Mouse (Mus musculus): Measurements from ENCODE around the gene Bmpr1a.

The Bmpr1a gene

DNA sequence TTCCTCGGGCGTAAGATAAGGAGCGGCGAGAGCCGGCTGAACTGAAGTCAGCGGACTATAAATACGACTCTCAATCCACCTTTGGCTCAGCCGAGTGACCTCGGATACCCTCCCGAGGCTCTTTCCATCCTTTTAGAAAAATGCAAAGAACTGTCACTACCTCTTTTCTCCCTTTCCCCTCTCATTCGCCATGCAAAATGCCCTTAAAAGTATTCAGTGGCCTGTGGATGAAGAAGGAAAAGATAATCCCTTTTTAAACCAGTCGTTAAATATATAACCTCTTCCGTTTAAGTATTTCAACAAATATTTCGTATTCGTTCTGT is at the start of gene Bmpr1a:
Gene Bmpr1a (minus strand): TSS at position 17 of the 323 bp plus-strand sequence.
- in situ Hi-C loops (cut with MboI; ENCODE audit: unreplicated experiment in 2 of 2): no loop called here

DNA sequence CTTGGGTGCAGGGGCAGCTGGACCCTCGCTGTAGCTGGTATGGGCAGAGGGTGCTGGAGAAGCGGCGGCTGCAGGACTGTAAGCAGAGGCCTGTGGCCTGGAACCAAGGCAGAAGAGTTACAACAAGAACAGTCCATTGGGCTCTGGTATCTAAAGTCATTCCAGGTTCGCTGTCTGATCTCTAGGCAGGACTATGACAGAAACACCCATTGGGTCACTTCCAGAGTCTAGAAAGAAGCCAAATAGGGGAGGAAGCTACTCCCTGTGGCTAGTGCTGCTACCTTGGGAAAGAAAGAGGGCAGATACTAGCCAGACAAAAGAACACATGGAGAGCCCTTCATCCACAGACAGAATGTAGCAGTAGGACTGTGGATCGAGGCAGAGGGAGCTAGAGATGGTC is 49.1 kb upstream of the Bmpr1a start:
- in situ Hi-C loops (cut with MboI; ENCODE audit: unreplicated experiment in 2 of 2): loop anchor here in 1 of 2 experiments (10.0 to 25.0 kb wide), 3 partner anchors 127 to 1240 kb away; no protein-coding TSS in a partner anchor

DNA sequence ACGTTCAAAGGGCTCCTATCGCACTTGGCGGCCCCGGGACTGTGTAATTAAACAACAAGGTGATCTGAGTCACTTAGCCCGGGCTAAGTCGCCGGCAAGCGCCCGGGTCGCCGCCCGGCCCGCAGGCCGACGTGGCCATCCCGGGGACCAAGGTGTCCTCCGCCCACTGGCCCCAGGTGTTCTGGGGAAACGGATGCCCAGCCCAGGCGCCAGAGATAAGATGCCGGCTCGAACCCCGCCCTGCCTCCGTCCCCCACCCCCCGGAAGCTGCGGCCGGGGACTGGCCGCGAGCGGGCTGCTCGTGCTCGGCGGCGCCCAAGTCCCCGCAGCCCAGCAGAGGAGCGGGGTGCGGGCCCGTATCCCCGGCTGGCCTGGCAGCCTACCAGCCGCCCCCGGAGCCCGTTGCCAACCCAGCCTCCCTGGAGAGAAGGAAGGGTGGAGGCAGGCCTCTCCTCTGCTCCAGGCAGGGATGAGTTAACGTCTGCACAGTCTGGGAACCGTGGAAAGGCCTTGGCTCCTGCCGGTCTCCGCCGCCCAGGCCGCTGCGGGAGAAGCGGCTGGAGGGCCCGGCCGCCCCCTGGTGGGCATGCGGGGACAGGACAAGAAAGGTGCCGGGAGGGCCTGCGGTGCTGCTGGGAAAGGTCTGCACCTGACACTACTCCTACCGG is 46.0 kb upstream of the Bmpr1a start:
- in situ Hi-C loops (cut with MboI; ENCODE audit: unreplicated experiment in 2 of 2): loop anchor here (5.0 kb wide), 2 partner anchors 37 to 92 kb away; no protein-coding TSS in a partner anchor

DNA sequence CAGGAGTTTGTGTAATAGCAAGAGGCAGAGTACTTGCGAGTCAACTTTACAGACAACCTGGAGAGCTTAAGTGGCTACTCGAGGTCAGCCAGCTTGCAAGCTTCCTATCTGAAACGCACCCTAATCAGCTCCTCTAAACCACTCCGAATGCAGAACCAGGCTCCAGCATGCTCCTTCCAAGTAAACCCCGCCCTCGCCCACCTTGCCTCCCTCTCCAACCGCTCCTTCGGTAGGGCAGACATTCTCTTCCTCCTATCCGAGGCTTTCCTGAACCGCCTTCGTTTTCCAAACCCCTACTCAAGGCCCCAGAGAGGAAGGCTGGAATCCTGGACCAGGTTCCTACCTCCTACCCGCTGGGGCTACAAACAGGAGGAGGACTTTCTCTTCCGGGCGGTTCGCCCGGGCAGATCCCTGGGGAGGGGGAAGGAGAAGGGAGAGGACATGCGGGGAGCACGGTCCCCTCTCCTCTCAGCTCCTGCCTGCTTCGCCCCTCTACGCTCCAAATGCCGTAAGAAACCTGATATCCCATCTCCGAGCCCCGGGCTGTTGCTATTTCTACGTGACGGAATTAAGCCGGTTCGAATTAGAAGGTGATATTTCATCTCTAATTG is 45.4 kb upstream of the Bmpr1a start:
- in situ Hi-C loops (cut with MboI; ENCODE audit: unreplicated experiment in 2 of 2): loop anchor here (5.0 kb wide), 2 partner anchors 36 to 91 kb away; no protein-coding TSS in a partner anchor

DNA sequence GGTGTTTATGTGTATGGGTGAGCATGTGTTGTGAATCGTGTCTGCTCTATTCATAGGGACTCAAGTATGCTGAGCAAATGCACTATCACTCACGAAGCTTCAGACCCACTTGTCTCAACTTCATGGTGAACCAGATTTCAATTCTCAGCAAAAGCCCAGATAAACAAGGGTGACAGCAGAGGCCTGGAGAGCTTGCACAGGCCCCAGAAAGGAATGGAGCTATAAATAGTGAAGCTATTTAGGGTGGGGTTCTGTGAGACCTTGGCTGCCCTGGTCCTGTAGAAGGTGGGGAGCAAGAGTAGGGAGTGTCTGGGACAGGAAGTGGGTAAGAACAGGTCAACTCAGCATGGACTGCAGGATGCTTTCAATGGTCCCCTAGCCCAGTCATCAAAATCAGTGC is 41.4 kb upstream of the Bmpr1a start:
- in situ Hi-C loops (cut with MboI; ENCODE audit: unreplicated experiment in 2 of 2): no loop called here

DNA sequence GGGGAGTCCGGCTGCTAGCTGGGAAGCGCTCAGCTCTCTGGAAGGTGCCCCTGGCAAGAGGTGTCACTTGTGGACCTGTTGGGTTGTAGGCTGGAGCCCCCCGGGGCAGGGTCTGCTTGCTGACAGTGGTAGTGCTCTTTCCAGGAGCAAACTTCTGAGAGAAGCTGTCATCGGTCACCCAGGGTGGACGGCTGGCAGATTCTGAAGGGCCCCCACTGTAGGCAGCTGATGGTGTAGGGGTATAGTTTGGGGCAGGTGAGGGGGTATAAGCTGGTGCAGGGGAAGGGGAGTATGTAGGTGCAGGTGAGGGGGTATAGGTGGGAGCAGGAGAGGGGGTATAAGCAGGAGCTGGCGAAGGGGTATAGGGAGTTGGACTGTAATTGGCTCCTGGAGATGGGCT is 40.9 kb upstream of the Bmpr1a start:
- in situ Hi-C loops (cut with MboI; ENCODE audit: unreplicated experiment in 2 of 2): no loop called here

DNA sequence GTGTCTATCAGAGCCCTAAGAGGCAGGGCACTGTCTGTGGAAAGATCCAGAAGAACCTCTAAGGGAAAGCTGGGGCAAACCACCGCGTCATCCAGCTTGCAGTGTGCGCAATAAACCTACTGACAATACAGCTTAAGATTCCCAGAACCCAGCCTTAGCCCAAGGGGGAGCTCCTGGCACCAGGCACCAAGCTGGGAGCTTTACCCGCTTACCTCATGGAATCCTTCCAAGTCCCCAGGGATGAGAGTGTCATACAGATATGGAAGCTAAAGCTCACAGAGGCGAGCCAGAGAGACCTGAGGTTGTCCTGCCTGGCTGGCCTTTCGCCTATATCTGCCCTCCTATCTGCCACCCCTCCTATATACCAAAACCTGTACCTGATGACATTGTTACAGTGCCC is 40.5 kb upstream of the Bmpr1a start:
- in situ Hi-C loops (cut with MboI; ENCODE audit: unreplicated experiment in 2 of 2): no loop called here

DNA sequence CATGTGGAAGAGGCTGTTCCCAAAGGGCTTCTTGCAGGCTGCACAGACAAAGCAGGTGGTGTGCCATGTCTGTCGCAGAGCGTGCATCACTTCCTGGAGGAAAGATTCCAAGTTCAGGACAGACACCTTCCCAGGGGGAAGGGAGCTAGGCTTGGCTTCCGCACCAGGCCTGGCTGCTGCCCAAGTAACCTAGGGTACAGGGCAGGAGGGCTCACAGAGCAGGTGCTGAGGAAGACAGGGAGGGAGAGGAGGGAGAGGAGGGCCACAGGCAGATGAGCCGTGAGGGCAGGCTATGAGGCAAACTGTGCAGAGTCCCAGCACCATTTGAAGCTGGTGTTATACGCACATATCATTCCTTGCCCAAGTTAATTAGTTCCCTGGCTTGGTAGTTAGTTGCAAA is 38.8 kb upstream of the Bmpr1a start:
- in situ Hi-C loops (cut with MboI; ENCODE audit: unreplicated experiment in 2 of 2): no loop called here

DNA sequence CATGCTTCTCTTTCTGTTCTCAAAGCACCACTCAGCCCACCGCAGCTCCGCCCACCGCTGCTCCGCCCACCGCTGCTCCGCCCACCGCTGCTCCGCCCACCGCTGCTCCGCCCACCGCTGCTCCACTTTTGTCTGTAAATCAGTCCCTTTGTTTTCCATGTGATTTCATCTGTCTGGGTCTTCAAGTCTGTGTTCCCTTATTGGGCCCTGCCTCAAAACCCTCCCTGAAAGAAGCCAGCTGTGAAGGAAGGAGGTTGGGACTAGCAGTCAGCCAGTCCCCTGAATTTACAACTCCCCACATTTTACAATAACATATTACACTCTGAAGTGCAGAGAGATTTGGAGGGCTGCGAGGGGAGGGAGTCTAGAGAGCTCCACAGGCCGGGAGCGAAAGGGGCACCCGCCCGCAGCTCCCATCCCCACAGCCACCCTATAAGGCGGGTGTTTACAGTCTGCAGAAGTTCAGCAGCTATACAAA is 37.6 kb upstream of the Bmpr1a start:
- in situ Hi-C loops (cut with MboI; ENCODE audit: unreplicated experiment in 2 of 2): no loop called here

DNA sequence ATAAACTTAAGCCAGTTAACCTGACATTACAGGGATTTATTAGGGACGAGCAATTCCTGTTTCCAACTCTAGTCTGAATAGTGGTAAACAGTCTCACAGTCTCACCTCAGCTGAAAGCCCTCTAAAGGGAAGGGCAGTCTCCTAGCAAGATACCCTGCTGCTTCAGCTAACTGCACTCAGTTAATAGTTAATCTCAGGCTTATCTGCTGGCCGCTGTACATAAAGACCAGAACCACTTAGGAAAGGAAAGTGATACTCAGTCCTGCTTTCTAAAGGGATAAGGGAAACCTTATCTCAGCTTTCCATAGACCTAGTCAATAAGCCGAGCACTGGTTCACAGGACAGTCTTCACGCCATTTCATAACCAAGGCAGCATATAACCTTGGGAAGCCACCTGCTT is 32.7 kb upstream of the Bmpr1a start:
- in situ Hi-C loops (cut with MboI; ENCODE audit: unreplicated experiment in 2 of 2): no loop called here

DNA sequence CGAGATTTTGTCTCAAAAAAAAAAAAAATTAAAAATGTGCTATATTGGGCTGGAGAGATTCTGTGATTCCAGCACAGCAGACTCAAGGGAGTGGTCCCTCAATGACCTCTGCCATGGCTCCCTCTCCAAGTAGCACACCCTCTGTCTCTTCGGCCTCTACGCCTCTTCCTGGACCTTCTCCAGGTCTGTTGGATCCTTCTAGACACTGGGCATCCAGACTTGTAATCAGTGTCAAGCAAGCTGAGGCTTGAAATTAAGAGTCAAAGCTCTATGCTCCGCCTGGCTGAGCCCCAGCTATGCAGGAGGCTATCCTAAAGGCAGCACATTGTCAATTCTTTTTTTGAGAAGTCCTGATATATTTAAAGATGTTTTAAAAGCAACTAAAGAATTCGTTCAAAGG is 30.4 kb upstream of the Bmpr1a start:
- in situ Hi-C loops (cut with MboI; ENCODE audit: unreplicated experiment in 2 of 2): no loop called here

DNA sequence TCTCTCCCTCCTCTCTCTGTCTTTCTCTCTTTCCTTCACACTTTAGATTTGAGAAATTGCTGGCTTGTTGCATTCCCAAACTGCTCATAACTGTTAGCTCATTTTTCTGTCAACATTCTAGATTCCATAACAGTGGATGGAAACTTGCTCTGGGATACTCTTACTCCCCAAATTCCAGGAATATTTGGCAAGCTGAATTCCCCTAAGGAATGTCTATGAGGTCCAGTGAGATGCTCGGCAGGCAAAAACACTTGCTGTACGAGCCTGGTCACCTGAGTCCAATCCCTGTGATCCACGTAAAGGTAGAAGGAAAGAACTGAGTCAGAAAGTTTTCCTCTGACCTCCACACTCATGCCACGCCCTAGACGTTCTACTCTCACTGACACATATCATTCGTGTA is 29.4 kb upstream of the Bmpr1a start:
- in situ Hi-C loops (cut with MboI; ENCODE audit: unreplicated experiment in 2 of 2): no loop called here

DNA sequence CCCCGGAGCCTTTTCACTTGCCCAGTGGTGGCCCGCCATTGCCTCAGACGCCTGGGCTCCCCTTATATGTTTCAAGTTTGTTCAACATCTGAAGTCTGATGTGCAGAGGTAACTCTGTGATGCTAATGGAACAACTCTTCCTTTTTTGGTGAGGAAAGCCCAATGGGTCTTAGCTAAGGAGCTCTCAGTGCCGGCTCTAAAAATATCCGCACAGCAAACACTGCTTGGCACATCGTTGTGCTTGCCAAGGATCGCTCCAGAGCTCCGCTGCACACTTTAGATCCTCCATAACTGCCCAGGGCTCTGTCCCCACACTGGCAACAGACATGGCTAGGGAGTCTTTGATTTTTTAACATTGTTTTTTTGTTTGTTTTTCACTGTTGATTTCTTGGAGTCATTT is 25.7 kb upstream of the Bmpr1a start:
- in situ Hi-C loops (cut with MboI; ENCODE audit: unreplicated experiment in 2 of 2): no loop called here

DNA sequence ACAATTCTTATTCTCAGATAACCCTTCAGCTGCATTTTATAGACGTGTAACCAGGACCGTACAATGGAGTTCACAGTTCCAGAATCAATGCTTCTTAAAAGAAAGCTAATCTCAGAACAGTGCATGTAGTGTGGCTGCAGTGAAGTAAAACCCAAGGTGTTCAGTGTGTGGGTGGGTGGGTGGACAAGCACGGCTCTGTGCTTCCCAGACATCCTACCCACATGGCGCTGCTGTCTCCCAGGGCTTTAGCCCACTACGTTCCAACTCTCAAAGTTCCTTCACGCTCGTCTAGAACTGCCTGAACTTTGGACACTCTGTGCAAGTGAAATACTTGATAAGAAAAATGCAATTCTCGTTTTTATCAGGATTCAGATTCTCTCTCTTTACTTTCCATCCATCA is 19.6 kb upstream of the Bmpr1a start, which contains the start of gene 9230112D13Rik:
Gene 9230112D13Rik (minus strand): TSS at position 101 of the 400 bp plus-strand sequence.
- in situ Hi-C loops (cut with MboI; ENCODE audit: unreplicated experiment in 2 of 2): no loop called here

DNA sequence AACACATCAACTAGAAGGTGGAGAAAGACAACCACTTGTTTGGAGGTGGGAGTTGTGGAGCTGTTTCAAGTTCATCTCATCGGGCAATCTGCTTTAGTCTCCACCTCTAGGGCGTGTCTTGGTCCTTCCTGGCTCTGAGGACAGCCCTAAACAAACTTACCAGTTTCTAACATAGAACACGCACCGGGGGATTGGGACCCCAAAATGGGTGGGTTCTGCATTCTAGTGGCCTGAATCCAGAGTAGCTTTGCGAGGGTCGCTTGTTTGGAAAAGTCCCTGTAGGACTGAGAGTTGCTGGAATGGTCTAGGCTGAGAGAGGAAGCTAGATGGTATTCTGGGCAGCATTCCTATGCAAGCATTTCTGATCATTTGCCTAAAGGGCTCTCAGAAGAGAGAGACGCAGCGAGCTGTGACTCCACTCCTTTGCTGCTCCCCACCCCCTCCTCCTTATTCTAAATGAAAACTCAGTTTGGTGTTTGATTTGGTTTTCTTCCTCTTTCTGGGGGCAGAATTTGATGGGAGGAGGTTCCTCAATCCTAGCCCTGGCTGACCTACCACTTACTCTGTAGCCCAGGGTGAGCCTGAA is 14.9 kb upstream of the Bmpr1a start:
- in situ Hi-C loops (cut with MboI; ENCODE audit: unreplicated experiment in 2 of 2): loop anchor here in 1 of 2 experiments (10.0 kb wide), 1 partner anchor 157 kb away; the partner anchor contains the start of gene Wapl

DNA sequence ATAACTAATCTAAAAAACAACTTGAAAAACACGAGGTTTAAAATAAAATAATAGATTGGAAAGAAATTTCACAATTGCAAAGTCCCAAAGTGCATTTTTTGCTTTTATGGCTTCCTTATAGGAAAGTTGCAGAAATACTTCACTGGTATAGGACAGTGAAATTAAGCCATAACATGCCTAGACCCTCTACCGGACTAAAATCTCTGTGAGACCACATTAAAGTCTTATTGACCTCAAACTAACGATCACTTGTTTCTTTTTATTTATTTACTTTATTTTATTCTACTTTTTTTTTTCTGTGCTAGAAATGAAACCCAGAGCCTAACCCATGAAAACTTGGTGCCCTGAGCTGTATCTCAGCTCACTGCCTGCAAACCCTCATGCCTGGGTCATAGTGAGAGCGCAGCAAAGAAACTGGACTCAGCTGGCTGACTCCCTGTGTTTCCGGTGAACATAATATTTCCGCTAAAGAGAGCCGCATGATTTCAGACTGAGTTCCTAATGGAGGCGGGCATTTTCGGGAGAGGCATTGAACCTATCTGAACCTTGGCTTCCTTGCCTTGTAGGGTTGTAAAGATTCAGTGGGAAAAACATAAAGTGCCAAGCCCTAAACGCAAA is 13.9 kb upstream of the Bmpr1a start:
- in situ Hi-C loops (cut with MboI; ENCODE audit: unreplicated experiment in 2 of 2): loop anchor here in 1 of 2 experiments (10.0 kb wide), 1 partner anchor 158 kb away; the partner anchor contains the start of gene Wapl

DNA sequence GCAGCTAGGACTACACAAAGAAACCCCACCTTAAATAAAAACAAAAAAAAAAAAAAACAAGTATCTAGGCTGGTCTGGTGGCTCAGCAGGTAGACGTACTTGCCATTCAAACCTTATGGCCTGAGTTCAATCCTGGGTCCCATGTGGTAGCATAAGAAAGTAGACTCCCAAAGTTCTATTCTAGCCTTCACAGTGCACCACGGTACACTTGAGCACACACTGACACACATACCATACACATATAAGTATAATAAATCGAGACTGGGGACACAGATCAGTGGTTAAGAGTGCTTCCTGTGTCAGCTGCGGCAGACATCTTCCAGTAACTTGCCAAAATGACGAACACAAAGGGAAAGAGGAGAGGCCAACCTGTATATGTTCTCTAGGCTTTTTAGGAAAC is 12.7 kb upstream of the Bmpr1a start:
- in situ Hi-C loops (cut with MboI; ENCODE audit: unreplicated experiment in 2 of 2): loop anchor here in 1 of 2 experiments (10.0 kb wide), 1 partner anchor 159 kb away; the partner anchor contains the start of gene Wapl

DNA sequence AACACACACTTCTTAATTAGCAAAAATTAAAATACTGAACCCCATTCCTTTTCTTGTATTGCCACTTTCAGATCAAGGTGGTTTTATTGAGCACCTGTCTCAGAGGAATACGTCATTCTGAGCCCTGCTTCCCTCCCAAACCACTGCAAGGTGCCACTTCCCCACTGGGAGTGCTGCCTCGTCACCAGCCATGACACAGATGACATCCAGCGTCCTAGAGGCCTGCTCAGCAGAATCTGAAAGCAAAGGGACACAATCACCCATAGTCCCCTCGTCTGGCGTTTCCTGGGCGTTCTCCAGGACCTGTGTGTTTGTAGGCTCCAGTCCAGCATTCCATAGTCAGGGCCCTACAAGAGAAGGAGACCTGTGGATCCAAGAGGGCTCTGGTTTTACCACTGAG is 11.0 kb upstream of the Bmpr1a start:
- in situ Hi-C loops (cut with MboI; ENCODE audit: unreplicated experiment in 2 of 2): loop anchor here in 1 of 2 experiments (5.0 to 10.0 kb wide), 2 partner anchors 33 to 161 kb away; partner anchors contain the start of gene Wapl

DNA sequence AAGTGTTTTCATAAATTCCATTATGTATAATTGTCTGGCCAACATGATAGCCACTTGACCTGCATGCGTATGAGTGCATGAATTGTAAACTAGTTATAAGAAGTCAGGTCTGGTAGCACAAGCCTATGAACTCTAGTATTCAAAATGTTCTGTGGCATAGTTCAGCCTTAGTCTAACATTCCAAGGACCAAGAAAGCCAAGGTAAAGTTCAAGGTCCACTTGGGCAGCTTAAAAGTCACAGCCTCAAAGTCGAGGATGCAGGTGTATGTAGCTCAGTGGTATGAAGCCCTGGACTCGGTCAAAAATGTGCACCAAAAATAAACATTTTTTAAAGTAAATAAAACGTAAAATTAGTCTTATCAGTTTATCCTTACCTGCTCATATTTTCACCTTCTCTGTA is 9.5 kb upstream of the Bmpr1a start:
- in situ Hi-C loops (cut with MboI; ENCODE audit: unreplicated experiment in 2 of 2): loop anchor here in 1 of 2 experiments (5.0 to 10.0 kb wide), 2 partner anchors 35 to 162 kb away; partner anchors contain the start of gene Wapl

DNA sequence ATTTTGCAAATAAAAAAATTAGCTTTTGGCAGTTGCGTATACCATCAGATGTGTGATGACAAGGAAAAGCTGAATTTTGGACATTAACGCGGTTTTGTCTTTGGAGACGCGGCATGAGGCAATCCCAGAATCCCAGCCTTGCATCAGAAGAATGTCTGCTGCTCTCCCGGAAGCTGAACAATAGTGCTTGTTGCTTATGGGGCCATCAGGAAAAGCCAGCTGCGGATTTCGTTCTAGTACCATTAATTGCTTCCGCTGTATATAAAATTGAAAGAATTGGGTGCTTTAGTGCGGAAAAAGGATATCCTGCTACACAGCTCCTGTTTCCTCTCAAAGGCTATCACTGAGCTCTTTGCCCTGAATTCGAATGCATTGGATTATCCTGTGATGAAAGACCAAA is 8.8 kb upstream of the Bmpr1a start:
- in situ Hi-C loops (cut with MboI; ENCODE audit: unreplicated experiment in 2 of 2): loop anchor here in 1 of 2 experiments (5.0 to 10.0 kb wide), 2 partner anchors 35 to 163 kb away; partner anchors contain the start of gene Wapl

Data from v-Abl transformed pro-B cells (cell line).